Mouse (Mus musculus) bone marrow macrophage, adult 2 months (primary cell): ENCODE measurements around the gene Axdnd1. TPM values are rescaled to one million over a fixed set of nuclear protein-coding genes. Genes with fewer than 3 reads are reported as not detected.

Experiments used
- H3K27ac ChIP-seq: 2 replicates; pipeline ENCODE4 v1.5.1; 2012; ENCODE audit warnings: low read depth, low read length; ENCODE audit not compliant: insufficient read depth
- H3K4me1 ChIP-seq: 2 replicates; pipeline ENCODE4 v1.6.1; 2012; ENCODE audit warnings: low read length; ENCODE audit not compliant: control insufficient read depth, insufficient read depth
- H3K4me3 ChIP-seq: 2 replicates; pipeline ENCODE4 v1.5.1; 2012; ENCODE audit warnings: mild to moderate bottlenecking, low read length, moderate library complexity; ENCODE audit not compliant: insufficient read depth
- CTCF ChIP-seq: IDR thresholded peaks from 2 replicates; pipeline ENCODE4 v1.5.1; 2012; ENCODE audit warnings: low read depth, mild to moderate bottlenecking, low read length, moderate library complexity
- POLR2A ChIP-seq: IDR thresholded peaks from 2 replicates; pipeline ENCODE4 v1.6.1; 2012; ENCODE audit warnings: mild to moderate bottlenecking, low read depth, low read length, borderline replicate concordance
- polyA plus RNA-seq: library from polyadenylated mRNA; stranded (reverse); fragments of >200 nt; gene quantifications from 2 replicates; pipeline ENCODE4 v1.2.4, GENCODE M21; 2012; ENCODE audit not compliant: missing spikeins, insufficient read depth, insufficient read length

The Axdnd1 gene
- polyA plus RNA-seq, result 1.8 and 3.0 TPM in 2 replicates

GRCm38 (mm10) chr1:156420671-156421297 is at the start of gene Axdnd1:
Gene Axdnd1 (minus strand): TSS chr1:156421159.
- Histone ChIP-seq H3K4me1 (peaks cover 4% of the 10 kb centered on the region), H3K4me3 (peak within 1 kb of the TSS; percentile 64), H3K27ac (peak within 1 kb of the TSS; percentile 60)
- no peak for TF ChIP-seq POLR2A
- no peak for TF ChIP-seq CTCF

GRCm38 (mm10) chr1:156470557-156470956 is 49.6 kb upstream of the Axdnd1 start:
- H3K4me3 ChIP-seq, result peak overlapping the region; percentile 52
- TF ChIP-seq CTCF (no peak), POLR2A (no peak)
- peaks cover 32% of the 10 kb centered on the region for H3K4me1 ChIP-seq
- peak overlapping the region; percentile 99 for H3K27ac ChIP-seq

- peak overlapping the region; percentile 25 for H3K4me3 ChIP-seq
- H3K27ac ChIP-seq, result peak overlapping the region; percentile 99
- TF ChIP-seq CTCF, result no peak
- no peak for TF ChIP-seq POLR2A
- H3K4me1 ChIP-seq, result peaks cover 42% of the 10 kb centered on the region
Measured at GRCm38 (mm10) chr1:156468576-156468975, 47.6 kb upstream of the Axdnd1 start.

GRCm38 (mm10) chr1:156467655-156468255 is 46.8 kb upstream of the Axdnd1 start:
- TF ChIP-seq POLR2A (no peak), CTCF (no peak)
- H3K27ac ChIP-seq, result peak overlapping the region; percentile 99
- H3K4me3 ChIP-seq, result peak overlapping the region; percentile 37
- H3K4me1 ChIP-seq, result peaks cover 42% of the 10 kb centered on the region

GRCm38 (mm10) chr1:156464963-156465362 is 44.0 kb upstream of the Axdnd1 start:
- no peak for TF ChIP-seq CTCF
- no peak for TF ChIP-seq POLR2A

GRCm38 (mm10) chr1:156463981-156464853 is 43.3 kb upstream of the Axdnd1 start:
- H3K4me3 ChIP-seq, result no peak overlapping the region
- peaks cover 35% of the 10 kb centered on the region for H3K4me1 ChIP-seq
- H3K27ac ChIP-seq, result no peak overlapping the region
- TF ChIP-seq POLR2A (no peak), CTCF (no peak)

More at GRCm38 (mm10) chr1:156464963-156465362, 44.0 kb upstream of the Axdnd1 start:
- no peak overlapping the region for H3K27ac ChIP-seq
- peaks cover 38% of the 10 kb centered on the region for H3K4me1 ChIP-seq
- H3K4me3 ChIP-seq, result no peak overlapping the region

- Histone ChIP-seq H3K4me1 (peaks cover 34% of the 10 kb centered on the region), H3K27ac (no peak overlapping the region)
- TF ChIP-seq POLR2A (no peak), CTCF (no peak)
Measured at GRCm38 (mm10) chr1:156462273-156462991, 41.5 kb upstream of the Axdnd1 start.

GRCm38 (mm10) chr1:156461036-156461435 is 40.1 kb upstream of the Axdnd1 start:
- Histone ChIP-seq H3K27ac (no peak overlapping the region), H3K4me3 (no peak overlapping the region), H3K4me1 (peaks cover 33% of the 10 kb centered on the region)
- TF ChIP-seq POLR2A, result no peak

More at GRCm38 (mm10) chr1:156462273-156462991, 41.5 kb upstream of the Axdnd1 start:
- H3K4me3 ChIP-seq, result no peak overlapping the region

- Histone ChIP-seq H3K4me3 (no peak overlapping the region), H3K4me1 (peaks cover 42% of the 10 kb centered on the region), H3K27ac (peak overlapping the region; percentile 36)
- TF ChIP-seq CTCF, result no peak
- no peak for TF ChIP-seq POLR2A
Measured at GRCm38 (mm10) chr1:156460216-156460615, 39.3 kb upstream of the Axdnd1 start.
